Mouse (Mus musculus) embryonic facial prominence, embryonic 12.5 days (tissue): ENCODE data around the gene Gm11595. TPM values are rescaled to one million over a fixed set of nuclear protein-coding genes. Genes with fewer than 3 reads are reported as not detected.

Experiments used
- ATAC-seq: fragments of 200-750 bp; cut with Nextera tagmentation; 2 replicates; pipeline ENCODE4 v1.8.0; 2017; ENCODE audit not compliant: insufficient number of reproducible peaks, insufficient read depth, low FRiP score, low TSS enrichment
- H3K27ac ChIP-seq: fragments of 300-500 bp; sonication (generic); 2 replicates; pipeline ENCODE4 v1.5.1; 2016; ENCODE audit warnings: mild to moderate bottlenecking
- H3K27me3 ChIP-seq: fragments of 300-500 bp; sonication (generic); 2 replicates; pipeline ENCODE4 v1.6.1; 2016; ENCODE audit warnings: mild to moderate bottlenecking, moderate library complexity
- H3K36me3 ChIP-seq: fragments of 300-500 bp; sonication (generic); 2 replicates; pipeline ENCODE4 v1.6.1; 2016; ENCODE audit warnings: mild to moderate bottlenecking
- H3K4me1 ChIP-seq: fragments of 300-500 bp; sonication (generic); 2 replicates; pipeline ENCODE4 v1.6.1; 2016
- H3K4me2 ChIP-seq: fragments of 300-500 bp; sonication (generic); replicated peaks from 2 replicates; pipeline ENCODE4 v1.6.1; 2016; ENCODE audit warnings: mild to moderate bottlenecking, moderate library complexity
- H3K4me3 ChIP-seq: fragments of 300-500 bp; sonication (generic); 2 replicates; pipeline ENCODE4 v1.5.1; 2016; ENCODE audit warnings: mild to moderate bottlenecking
- H3K9ac ChIP-seq: fragments of 300-500 bp; sonication (generic); 2 replicates; pipeline ENCODE4 v1.6.1; 2016; ENCODE audit warnings: mild to moderate bottlenecking, moderate library complexity
- H3K9me3 ChIP-seq: fragments of 300-500 bp; sonication (generic); 2 replicates; pipeline ENCODE4 v1.6.1; 2016; ENCODE audit warnings: mild to moderate bottlenecking, moderate library complexity
- WGBS: fragments of 180-500 bp; shearing (Covaris S2); methylation state at CpG from one replicate; pipeline ENCODE4 v1.1.7; 2016; 5-methylcytosine and 5-hydroxymethylcytosine counted together
- polyA plus RNA-seq: library from polyadenylated mRNA; unstranded; fragments of >200 nt; fragmentation: Nextera tagmentation; extraction: Ambion mirVana; gene quantifications from 2 replicates; pipeline ENCODE4 v1.2.1, GENCODE M21; 2016

The Gm11595 gene
- polyA plus RNA-seq, 1 experiment from 2014 or later, result not detected

GRCm38 (mm10) chr11:99724061-99724460, 48.7 kb downstream of the Gm11595 start:
- Histone ChIP-seq H3K4me2 (no peak overlapping the region), H3K36me3 (no peaks in the 10 kb centered on the region), H3K27me3 (no peaks in the 10 kb centered on the region), H3K9me3 (no peaks in the 10 kb centered on the region), H3K4me1 (no peaks in the 10 kb centered on the region), H3K4me3 (no peak overlapping the region), H3K9ac (no peak overlapping the region), H3K27ac (no peak overlapping the region)
- 78% methylated on average over 2 of the region's 2 CpGs for WGBS
- no peak for ATAC-seq

Other genes starting within 250 kb of the Gm11595 start
- gene Krt40, start 229.8 kb downstream of the Gm11595 start, polyA plus RNA-seq, result not detected in 2 replicates
- gene Krtap3-3, start 222.0 kb downstream of the Gm11595 start, polyA plus RNA-seq, result not detected in 2 replicates
- gene Krtap3-2, start 216.1 kb downstream of the Gm11595 start, polyA plus RNA-seq, result not detected in 2 replicates
- gene Gm11939, start 213.4 kb downstream of the Gm11595 start, polyA plus RNA-seq, result not detected in 2 replicates
- not detected in 2 replicates for gene Krtap3-1, start 206.3 kb downstream of the Gm11595 start, polyA plus RNA-seq
- gene Krtap1-5, start 191.9 kb downstream of the Gm11595 start, polyA plus RNA-seq, result not detected in 2 replicates
- not detected in 2 replicates for gene Krtap1-4, start 189.3 kb downstream of the Gm11595 start, polyA plus RNA-seq
- not detected in 2 replicates for gene Krtap1-3, start 181.6 kb downstream of the Gm11595 start, polyA plus RNA-seq
- gene Krtap9-3, start 174.8 kb downstream of the Gm11595 start, polyA plus RNA-seq, result not detected in 2 replicates
- not detected in 2 replicates for gene Gm11938, start 169.6 kb downstream of the Gm11595 start, polyA plus RNA-seq
- not detected in 2 replicates for gene Gm11937, start 162.7 kb downstream of the Gm11595 start, polyA plus RNA-seq
- not detected in 2 replicates for gene Krtap2-4, start 158.1 kb downstream of the Gm11595 start, polyA plus RNA-seq
- gene Gm11562, start 152.5 kb downstream of the Gm11595 start, polyA plus RNA-seq, result not detected in 2 replicates
- gene Krtap4-1, start 144.7 kb downstream of the Gm11595 start, polyA plus RNA-seq, result not detected in 2 replicates
- not detected in 2 replicates for gene Krtap4-2, start 137.8 kb downstream of the Gm11595 start, polyA plus RNA-seq
- not detected in 2 replicates for gene Krtap4-7, start 128.8 kb downstream of the Gm11595 start, polyA plus RNA-seq
- not detected in 2 replicates for gene Gm11555, start 122.7 kb downstream of the Gm11595 start, polyA plus RNA-seq
- gene Gm11563, start 114.0 kb downstream of the Gm11595 start, polyA plus RNA-seq, result not detected in 2 replicates
- gene Krtap4-6, start 107.0 kb downstream of the Gm11595 start, polyA plus RNA-seq, result not detected in 2 replicates
- not detected in 2 replicates for gene Gm14190, start 82.2 kb downstream of the Gm11595 start, polyA plus RNA-seq
- not detected in 2 replicates for gene Gm14180, start 38.6 kb downstream of the Gm11595 start, polyA plus RNA-seq
- gene Krtap4-8, start 7.8 kb upstream of the Gm11595 start, polyA plus RNA-seq, result not detected in 2 replicates
- gene Krtap4-9, start 12.3 kb upstream of the Gm11595 start, polyA plus RNA-seq, result not detected in 2 replicates
- gene Gm11596, start 20.6 kb upstream of the Gm11595 start, polyA plus RNA-seq, result not detected in 2 replicates
- not detected in 2 replicates for gene Gm11569, start 26.0 kb upstream of the Gm11595 start, polyA plus RNA-seq
- not detected in 2 replicates for gene Gm11554, start 31.5 kb upstream of the Gm11595 start, polyA plus RNA-seq
- gene Krtap4-13, start 37.0 kb upstream of the Gm11595 start, polyA plus RNA-seq, result not detected in 2 replicates
- gene Gm11564, start 42.8 kb upstream of the Gm11595 start, polyA plus RNA-seq, result not detected in 2 replicates
- gene 2300003K06Rik, start 65.2 kb upstream of the Gm11595 start, polyA plus RNA-seq, result not detected in 2 replicates
- gene Krtap4-16, start 78.7 kb upstream of the Gm11595 start, polyA plus RNA-seq, result not detected in 2 replicates
- not detected in 2 replicates for gene Gm11568, start 85.0 kb upstream of the Gm11595 start, polyA plus RNA-seq
- gene Gm11559, start 91.6 kb upstream of the Gm11595 start, polyA plus RNA-seq, result not detected in 2 replicates
- gene Krtap9-1, start 100.5 kb upstream of the Gm11595 start, polyA plus RNA-seq, result not detected in 2 replicates
- gene Gm11567, start 106.3 kb upstream of the Gm11595 start, polyA plus RNA-seq, result not detected in 2 replicates
- gene Krtap31-1, start 135.0 kb upstream of the Gm11595 start, polyA plus RNA-seq, result not detected in 2 replicates
- not detected in 2 replicates for gene Gm11565, start 141.8 kb upstream of the Gm11595 start, polyA plus RNA-seq
- gene Krtap31-2, start 163.4 kb upstream of the Gm11595 start, polyA plus RNA-seq, result not detected in 2 replicates
- gene Krtap9-5, start 175.6 kb upstream of the Gm11595 start, polyA plus RNA-seq, result not detected in 2 replicates
- gene Krtap29-1, start 206.1 kb upstream of the Gm11595 start, polyA plus RNA-seq, result not detected in 2 replicates
- gene Krtap16-1, start 213.7 kb upstream of the Gm11595 start, polyA plus RNA-seq, result not detected in 2 replicates
- gene Krtap17-1, start 221.1 kb upstream of the Gm11595 start, polyA plus RNA-seq, result 0.29 TPM in 1 of 2 replicates, not detected in the other
- 0.15 TPM in 1 of 2 replicates, not detected in the other for gene Krt33a, start 243.3 kb upstream of the Gm11595 start, polyA plus RNA-seq